Mouse (Mus musculus) intestine, embryonic 15.5 days (tissue): ENCODE data around the gene Htr2a. TPM values are rescaled to one million over a fixed set of nuclear protein-coding genes. Genes with fewer than 3 reads are reported as not detected.

Source experiments
- ATAC-seq: fragments of 200-750 bp; cut with Nextera tagmentation; 2 replicates; pipeline ENCODE4 v1.8.0; 2017; ENCODE audit warnings: moderate TSS enrichment, moderate library complexity
- H3K27ac ChIP-seq: fragments of 300-500 bp; sonication (generic); 2 replicates; pipeline ENCODE4 v1.5.1; 2015; ENCODE audit warnings: mild to moderate bottlenecking, inconsistent platforms
- H3K27me3 ChIP-seq: fragments of 300-500 bp; sonication (generic); replicated peaks from 2 replicates; pipeline ENCODE4 v1.6.1; 2015; ENCODE audit warnings: inconsistent platforms
- H3K36me3 ChIP-seq: fragments of 300-500 bp; sonication (generic); 2 replicates; pipeline ENCODE4 v1.6.1; 2015; ENCODE audit warnings: inconsistent platforms
- H3K4me1 ChIP-seq: fragments of 300-500 bp; sonication (generic); replicated peaks from 2 replicates; pipeline ENCODE4 v1.6.1; 2015; ENCODE audit warnings: inconsistent platforms
- H3K4me2 ChIP-seq: fragments of 300-500 bp; sonication (generic); replicated peaks from 2 replicates; pipeline ENCODE4 v1.6.1; 2015; ENCODE audit warnings: mild to moderate bottlenecking, inconsistent platforms
- H3K4me3 ChIP-seq: fragments of 300-500 bp; sonication (generic); replicated peaks from 2 replicates; pipeline ENCODE4 v1.5.1; 2015; ENCODE audit warnings: inconsistent platforms
- H3K9ac ChIP-seq: fragments of 300-500 bp; sonication (generic); 2 replicates; pipeline ENCODE4 v1.6.1; 2015; ENCODE audit warnings: inconsistent platforms
- H3K9me3 ChIP-seq: fragments of 300-500 bp; sonication (generic); 2 replicates; pipeline ENCODE4 v1.6.1; 2016; ENCODE audit warnings: inconsistent platforms
- WGBS: fragments of 180-500 bp; shearing (Covaris S2); methylation state at CpG from one replicate; pipeline ENCODE4 v1.1.7; 2015; 5-methylcytosine and 5-hydroxymethylcytosine counted together
- polyA plus RNA-seq: library from polyadenylated mRNA; unstranded; fragments of >200 nt; fragmentation: Nextera tagmentation; extraction: Ambion mirVana; gene quantifications from 2 replicates; pipeline ENCODE4 v1.2.1, GENCODE M21; 2015

Gene Htr2a
- 0.21 and 0.23 TPM in 2 replicates for polyA plus RNA-seq

GRCm38 (mm10) chr14:74640819-74641381 lies at the start of gene Htr2a:
Gene Htr2a, plus strand, starts transcription at chr14:74640840.
- no peaks in the 10 kb centered on the region for H3K36me3 ChIP-seq
- peaks cover 9% of the 10 kb centered on the region; the same call in 1 of the 2 replicates for H3K27me3 ChIP-seq
- no peak for ATAC-seq
- no peak within 1 kb of the TSS for H3K27ac ChIP-seq
- peak within 1 kb of the TSS; percentile 61 for H3K4me2 ChIP-seq
- H3K4me1 ChIP-seq, result 0 out of 2 replicates have a peak, but pooled peaks cover 7% of the 10 kb centered on the region
- H3K9me3 ChIP-seq, result no peaks in the 10 kb centered on the region
- 1% methylated on average over 20 of the region's 20 CpGs for WGBS
- peak within 1 kb of the TSS; percentile 35 for H3K4me3 ChIP-seq
- peak within 1 kb of the TSS; percentile 28; the same call in 1 of the 2 replicates for H3K9ac ChIP-seq

- Histone ChIP-seq H3K4me2 (no peak overlapping the region), H3K27me3 (no peaks in the 10 kb centered on the region), H3K27ac (no peak overlapping the region), H3K36me3 (no peaks in the 10 kb centered on the region), H3K9ac (no peak overlapping the region), H3K4me3 (no peak overlapping the region), H3K4me1 (no peaks in the 10 kb centered on the region), H3K9me3 (no peaks in the 10 kb centered on the region)
- 74% methylated on average over 5 of the region's 5 CpGs for WGBS
- ATAC-seq, result no peak
Measured at GRCm38 (mm10) chr14:74601333-74602087, 39.1 kb upstream of the Htr2a start.

- H3K4me2 ChIP-seq, result no peak overlapping the region
- H3K36me3 ChIP-seq, result no peaks in the 10 kb centered on the region
- no peaks in the 10 kb centered on the region for H3K27me3 ChIP-seq
- no peaks in the 10 kb centered on the region for H3K4me1 ChIP-seq
- ATAC-seq, result no peak
- 48% methylated on average over 7 of the region's 7 CpGs for WGBS
- no peak overlapping the region for H3K27ac ChIP-seq
- H3K9ac ChIP-seq, result no peak overlapping the region
- H3K9me3 ChIP-seq, result no peaks in the 10 kb centered on the region
- no peak overlapping the region for H3K4me3 ChIP-seq
Measured at GRCm38 (mm10) chr14:74602543-74602942, 38.1 kb upstream of the Htr2a start.

- no peak for ATAC-seq
- H3K9ac ChIP-seq, result no peak overlapping the region
- H3K4me2 ChIP-seq, result no peak overlapping the region
- H3K9me3 ChIP-seq, result no peaks in the 10 kb centered on the region
- no peaks in the 10 kb centered on the region for H3K27me3 ChIP-seq
- no peaks in the 10 kb centered on the region for H3K4me1 ChIP-seq
- H3K27ac ChIP-seq, result no peak overlapping the region
- H3K4me3 ChIP-seq, result no peak overlapping the region
- 78% methylated on average over 7 of the region's 7 CpGs for WGBS
- no peaks in the 10 kb centered on the region for H3K36me3 ChIP-seq
Measured at GRCm38 (mm10) chr14:74603131-74603766, 37.4 kb upstream of the Htr2a start.

GRCm38 (mm10) chr14:74611326-74611725 lies 29.3 kb upstream of the Htr2a start:
- no peak overlapping the region for H3K27ac ChIP-seq
- H3K27me3 ChIP-seq, result no peaks in the 10 kb centered on the region
- no peaks in the 10 kb centered on the region for H3K4me1 ChIP-seq
- WGBS, result 72% methylated on average over 8 of the region's 8 CpGs
- H3K9ac ChIP-seq, result no peak overlapping the region
- ATAC-seq, result no peak
- no peak overlapping the region for H3K4me2 ChIP-seq
- no peaks in the 10 kb centered on the region for H3K9me3 ChIP-seq
- H3K4me3 ChIP-seq, result no peak overlapping the region
- no peaks in the 10 kb centered on the region for H3K36me3 ChIP-seq

- no peaks in the 10 kb centered on the region for H3K27me3 ChIP-seq
- no peaks in the 10 kb centered on the region for H3K4me1 ChIP-seq
- 66% methylated on average over 4 of the region's 4 CpGs for WGBS
- no peak overlapping the region for H3K4me3 ChIP-seq
- H3K9ac ChIP-seq, result no peak overlapping the region
- no peaks in the 10 kb centered on the region for H3K36me3 ChIP-seq
- no peak overlapping the region for H3K4me2 ChIP-seq
- H3K9me3 ChIP-seq, result no peaks in the 10 kb centered on the region
- ATAC-seq, result no peak
- no peak overlapping the region for H3K27ac ChIP-seq
Measured at GRCm38 (mm10) chr14:74618858-74619257, 21.8 kb upstream of the Htr2a start.

GRCm38 (mm10) chr14:74638071-74638470 lies 2.6 kb upstream of the Htr2a start:
- WGBS, result 80% methylated on average over 4 of the region's 4 CpGs
- no peak overlapping the region for H3K4me3 ChIP-seq
- no peaks in the 10 kb centered on the region for H3K9me3 ChIP-seq
- H3K27ac ChIP-seq, result no peak overlapping the region
- H3K27me3 ChIP-seq, result peaks cover 9% of the 10 kb centered on the region; the same call in 1 of the 2 replicates
- H3K9ac ChIP-seq, result no peak overlapping the region
- no peaks in the 10 kb centered on the region for H3K36me3 ChIP-seq
- ATAC-seq, result no peak
- H3K4me2 ChIP-seq, result no peak overlapping the region
- 0 out of 2 replicates have a peak, but pooled peaks cover 7% of the 10 kb centered on the region for H3K4me1 ChIP-seq

GRCm38 (mm10) chr14:74641668-74642230 lies 1.1 kb downstream of the Htr2a start:
- H3K27ac ChIP-seq, result no peak overlapping the region
- 24% methylated on average over 17 of the region's 17 CpGs for WGBS
- H3K9ac ChIP-seq, result 0 out of 2 replicates have a peak overlapping the region, but pooled peaks have one; percentile 28
- peaks cover 9% of the 10 kb centered on the region; the same call in 1 of the 2 replicates for H3K27me3 ChIP-seq
- ATAC-seq, result 0 out of 2 replicates have a peak, but pooled peaks have one; percentile 19
- no peaks in the 10 kb centered on the region for H3K9me3 ChIP-seq
- 0 out of 2 replicates have a peak, but pooled peaks cover 7% of the 10 kb centered on the region for H3K4me1 ChIP-seq
- peak overlapping the region; percentile 35 for H3K4me3 ChIP-seq
- H3K36me3 ChIP-seq, result no peaks in the 10 kb centered on the region
- peak overlapping the region; percentile 61 for H3K4me2 ChIP-seq

GRCm38 (mm10) chr14:74643296-74643695 lies 2.7 kb downstream of the Htr2a start:
- 0% methylated on average over 4 of the region's 4 CpGs for WGBS
- no peak overlapping the region for H3K27ac ChIP-seq
- H3K36me3 ChIP-seq, result no peaks in the 10 kb centered on the region
- no peak overlapping the region for H3K9ac ChIP-seq
- H3K4me2 ChIP-seq, result peak overlapping the region; percentile 38
- ATAC-seq, result peak; percentile 56
- peaks cover 9% of the 10 kb centered on the region; the same call in 1 of the 2 replicates for H3K27me3 ChIP-seq
- H3K4me3 ChIP-seq, result no peak overlapping the region
- 0 out of 2 replicates have a peak, but pooled peaks cover 7% of the 10 kb centered on the region for H3K4me1 ChIP-seq
- H3K9me3 ChIP-seq, result no peaks in the 10 kb centered on the region

GRCm38 (mm10) chr14:74646107-74646793 lies 5.6 kb downstream of the Htr2a start:
- 60% methylated on average over 11 of the region's 11 CpGs for WGBS

GRCm38 (mm10) chr14:74650001-74650400 lies 9.4 kb downstream of the Htr2a start:
- no peaks in the 10 kb centered on the region for H3K36me3 ChIP-seq
- H3K9me3 ChIP-seq, result no peaks in the 10 kb centered on the region
- 71% methylated on average over 6 of the region's 6 CpGs for WGBS
- H3K4me2 ChIP-seq, result no peak overlapping the region
- no peak overlapping the region for H3K9ac ChIP-seq
- no peaks in the 10 kb centered on the region for H3K4me1 ChIP-seq
- no peaks in the 10 kb centered on the region for H3K27me3 ChIP-seq
- peak; percentile 53; the same call in 1 of the 2 replicates for ATAC-seq
- no peak overlapping the region for H3K4me3 ChIP-seq
- H3K27ac ChIP-seq, result no peak overlapping the region

More at GRCm38 (mm10) chr14:74646107-74646793, 5.6 kb downstream of the Htr2a start:
- Histone ChIP-seq H3K4me1 (0 out of 2 replicates have a peak, but pooled peaks cover 7% of the 10 kb centered on the region), H3K4me2 (no peak overlapping the region), H3K27me3 (0 out of 2 replicates have a peak, but pooled peaks cover 3% of the 10 kb centered on the region), H3K4me3 (no peak overlapping the region), H3K9ac (no peak overlapping the region), H3K36me3 (no peaks in the 10 kb centered on the region), H3K27ac (no peak overlapping the region), H3K9me3 (no peaks in the 10 kb centered on the region)
- ATAC-seq, result no peak
